Comparison of ENCODE assay signal across 8 mouse cellular contexts in the genomic region with DNA sequence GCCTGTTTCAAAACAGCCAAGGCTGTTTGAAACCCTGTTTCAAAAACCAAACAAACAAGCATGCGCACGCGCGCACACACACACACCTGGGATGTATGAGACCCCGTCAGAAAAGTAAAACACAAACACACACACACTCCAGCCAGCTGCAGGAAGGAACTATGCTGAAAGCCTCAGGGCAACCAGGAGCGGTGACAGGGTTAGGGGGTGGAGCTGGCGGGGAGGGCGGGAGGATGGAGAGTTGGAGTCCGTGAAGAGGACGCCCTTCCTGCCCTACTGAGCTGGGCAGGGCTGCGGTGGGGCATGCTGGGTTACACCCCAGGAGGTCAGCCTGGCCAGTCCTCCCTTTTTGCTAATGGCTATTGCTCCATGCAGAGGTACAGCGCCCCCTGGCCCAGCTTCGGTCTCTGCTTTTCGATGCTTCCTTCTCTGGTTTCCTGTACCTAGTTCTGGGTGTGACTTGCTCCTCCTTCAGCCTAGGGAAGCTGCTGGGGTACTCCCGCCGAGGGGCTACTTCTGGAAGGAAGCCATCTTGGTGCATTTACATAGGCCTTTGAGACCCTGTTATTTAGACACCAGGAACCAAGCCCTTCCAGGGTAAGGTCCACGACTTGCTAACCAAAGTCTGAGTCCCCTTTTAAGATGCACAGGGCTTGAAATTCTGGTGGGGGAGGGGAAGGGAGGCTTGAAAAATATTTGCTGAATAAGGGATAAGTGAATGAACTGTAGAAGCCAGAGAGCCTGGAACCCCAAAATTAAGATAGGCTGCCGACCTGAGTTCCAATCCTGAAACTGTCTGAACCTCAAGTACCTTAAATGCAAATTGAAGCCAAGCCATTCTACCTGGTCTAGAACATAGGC. TPM values are rescaled to one million over a fixed set of nuclear protein-coding genes. Genes with fewer than 3 reads are reported as not detected.
A peak's percentile ranks its signal among the peaks of the same experiment; 100 is the strongest.
DNase-seq lines count a peak whose midpoint lies in the region; ATAC-seq and TF ChIP-seq lines count a peak whose summit lies in the region.

No protein-coding gene starts in this region.

- TF ChIP-seq CTCF in heart, postnatal 0 days (IDR thresholded peaks at IDR 0.05; ENCODE audit: low read depth): peak; percentile 60
- peak; percentile 39; the same call in 1 of the 2 replicates for TF ChIP-seq CTCF in testis, adult 2 months (IDR thresholded peaks at IDR 0.05; ENCODE audit: control insufficient read depth, insufficient read depth, insufficient replicate concordance, low read depth, low read length)

- peak; percentile 73; the same call in 1 of the 2 replicates for TF ChIP-seq EP300 in heart, postnatal 0 days (IDR thresholded peaks at IDR 0.05; ENCODE audit: low read depth)

- peak overlapping the region; percentile 25 for H3K4me3 ChIP-seq in forebrain, embryonic 12.5 days (replicated peaks)
- peak overlapping the region; percentile 36 for H3K4me3 ChIP-seq in heart, postnatal 0 days (ENCODE audit: low read depth, low read length)
- peak overlapping the region; percentile 43 for H3K4me3 ChIP-seq in liver, embryonic 16.5 days (ENCODE audit: low read depth, low read length)
- peak overlapping the region; percentile 22 for H3K4me3 ChIP-seq in neural tube, embryonic 12.5 days
- no peak overlapping the region for H3K4me3 ChIP-seq in testis, adult 2 months (ENCODE audit: control insufficient read depth, low read depth, low read length)

- peaks cover 8% of the 10 kb centered on the region for H3K4me1 ChIP-seq in forebrain, embryonic 12.5 days
- no peaks in the 10 kb centered on the region for H3K4me1 ChIP-seq in heart, postnatal 0 days (ENCODE audit: control insufficient read depth, insufficient read depth)
- H3K4me1 ChIP-seq in liver, embryonic 16.5 days (ENCODE audit: control insufficient read depth, low read depth, low read length): peaks cover 21% of the 10 kb centered on the region
- H3K4me1 ChIP-seq in neural tube, embryonic 12.5 days: peaks cover 9% of the 10 kb centered on the region
- H3K4me1 ChIP-seq in testis, adult 2 months (ENCODE audit: control insufficient read depth, insufficient read depth, low read length): peaks cover 7% of the 10 kb centered on the region

- no peak overlapping the region for H3K9ac ChIP-seq in forebrain, embryonic 12.5 days
- peak overlapping the region; percentile 34; the same call in 1 of the 2 replicates for H3K9ac ChIP-seq in heart, postnatal 0 days (replicated peaks; ENCODE audit: low read depth, low read length)
- peak overlapping the region; percentile 40; the same call in 1 of the 2 replicates for H3K9ac ChIP-seq in liver, embryonic 16.5 days (ENCODE audit: low read depth, low read length)
- peak overlapping the region; percentile 38 for H3K9ac ChIP-seq in neural tube, embryonic 12.5 days

- H3K4me2 ChIP-seq in forebrain, embryonic 12.5 days: peak overlapping the region; percentile 53
- peak overlapping the region; percentile 58 for H3K4me2 ChIP-seq in heart, postnatal 0 days (ENCODE audit: low read depth, low read length)
- H3K4me2 ChIP-seq in liver, embryonic 16.5 days (ENCODE audit: low read depth, low read length): peak overlapping the region; percentile 63
- H3K4me2 ChIP-seq in neural tube, embryonic 12.5 days (replicated peaks): peak overlapping the region; percentile 62

- no peaks in the 10 kb centered on the region for H3K36me3 ChIP-seq in forebrain, embryonic 12.5 days (replicated peaks)
- no peaks in the 10 kb centered on the region for H3K36me3 ChIP-seq in heart, postnatal 0 days (replicated peaks; ENCODE audit: control insufficient read depth, insufficient read depth, low read length)
- no peaks in the 10 kb centered on the region for H3K36me3 ChIP-seq in liver, embryonic 16.5 days (ENCODE audit: control insufficient read depth, insufficient read depth)
- no peaks in the 10 kb centered on the region for H3K36me3 ChIP-seq in neural tube, embryonic 12.5 days
- no peaks in the 10 kb centered on the region for H3K36me3 ChIP-seq in testis, adult 2 months (ENCODE audit: control insufficient read depth, insufficient read depth, low read length)

- 0 out of 2 replicates have a peak, but pooled peaks have one; percentile 23 for ATAC-seq in forebrain, embryonic 12.5 days (ENCODE audit: low FRiP score)
- ATAC-seq in heart, postnatal 0 days (ENCODE audit: insufficient read depth, low read depth): peak; percentile 93
- ATAC-seq in liver, embryonic 16.5 days (ENCODE audit: low read depth): peak; percentile 97
- ATAC-seq in neural tube, embryonic 12.5 days (ENCODE audit: low FRiP score, low read depth): no peak

- no peaks in the 10 kb centered on the region for H3K9me3 ChIP-seq in forebrain, embryonic 12.5 days
- no peaks in the 10 kb centered on the region for H3K9me3 ChIP-seq in heart, postnatal 0 days (replicated peaks; ENCODE audit: control insufficient read depth, low read length)
- H3K9me3 ChIP-seq in liver, embryonic 16.5 days (replicated peaks; ENCODE audit: control insufficient read depth, low read length): no peaks in the 10 kb centered on the region
- H3K9me3 ChIP-seq in neural tube, embryonic 12.5 days: no peaks in the 10 kb centered on the region

- no peak overlapping the region for H3K27ac ChIP-seq in forebrain, embryonic 12.5 days
- peak overlapping the region; percentile 43; the same call in 1 of the 2 replicates for H3K27ac ChIP-seq in heart, postnatal 0 days (ENCODE audit: low read depth)
- peak overlapping the region; percentile 47 for H3K27ac ChIP-seq in liver, embryonic 16.5 days (ENCODE audit: low read length)
- H3K27ac ChIP-seq in neural tube, embryonic 12.5 days: no peak overlapping the region
- H3K27ac ChIP-seq in testis, adult 2 months (ENCODE audit: control insufficient read depth, insufficient read depth, low read depth, low read length): no peak overlapping the region

- DNase-seq in CD8-positive naive resting alpha-beta T cell, adult 2 months (ENCODE audit: low read depth in 2 of 2, low spot score in 2 of 2): peak; percentile 59 to 75
- DNase-seq in c-Kit-positive CD71-positive TER-119-positive erythroid progenitor cells, embryonic 14.5 days (ENCODE audit: low spot score): peak; percentile 51
- peak; percentile 85 for DNase-seq in heart, postnatal 0 days (ENCODE audit: low spot score)
- DNase-seq in kidney, postnatal 36 days: peak; percentile 96 to 98

- no peak for TF ChIP-seq POLR2A in testis, adult 2 months (IDR thresholded peaks at IDR 0.05; ENCODE audit: control insufficient read depth, low read depth, low read length)

- H3K27me3 ChIP-seq in forebrain, embryonic 12.5 days: no peaks in the 10 kb centered on the region
- H3K27me3 ChIP-seq in heart, postnatal 0 days (ENCODE audit: control insufficient read depth, insufficient read depth, low read length): no peaks in the 10 kb centered on the region
- H3K27me3 ChIP-seq in liver, embryonic 16.5 days (ENCODE audit: control insufficient read depth, insufficient read depth, low read depth, low read length): no peaks in the 10 kb centered on the region
- no peaks in the 10 kb centered on the region for H3K27me3 ChIP-seq in neural tube, embryonic 12.5 days (replicated peaks)
- no peaks in the 10 kb centered on the region for H3K27me3 ChIP-seq in testis, adult 2 months (ENCODE audit: control insufficient read depth, insufficient read depth, low read length)

- 14% methylated on average over 18 of the region's 18 CpGs for WGBS in forebrain, embryonic 12.5 days
- WGBS in heart, postnatal 0 days: 8% methylated on average over 18 of the region's 18 CpGs
- 5% methylated on average over 18 of the region's 18 CpGs for WGBS in liver, embryonic 16.5 days (ENCODE audit: insufficient replicate concordance)
- WGBS in neural tube, embryonic 12.5 days: 12% methylated on average over 18 of the region's 18 CpGs

RNA-seq across cellular contexts. Expression of gene Rbx1, which starts 48.2 kb away (rescaled TPM):
- 559 and 579 TPM in 2 replicates for polyA plus RNA-seq in forebrain, embryonic 12.5 days (2016; fragmentation: Nextera tagmentation; extraction: Ambion mirVana)
- 59.6 and 131 TPM in 2 replicates for total RNA-seq in heart, postnatal 0 days (2014; rRNA removed; ENCODE audit: low replicate concordance)
- 445 and 462 TPM in 2 replicates for polyA plus RNA-seq in heart, postnatal 0 days (2015; fragmentation: Nextera tagmentation; extraction: Ambion mirVana)
- 189 and 239 TPM in 2 replicates for polyA plus RNA-seq in liver, embryonic 16.5 days (2015; fragmentation: Nextera tagmentation; extraction: Ambion mirVana)
- 477 and 510 TPM in 2 replicates for polyA plus RNA-seq in neural tube, embryonic 12.5 days (2016; fragmentation: Nextera tagmentation; extraction: Ambion mirVana)
- polyA plus RNA-seq in testis, adult 2 months (2012; rRNA removed): 51.1 and 55.3 TPM in 2 replicates

Comparison
In these comparisons a context has a peak if more than half of its experiments do, and no peak if none do; other contexts are left out.
1. H3K27ac ChIP-seq: peak in heart, postnatal 0 days (single experiment) and liver, embryonic 16.5 days (single experiment); none in forebrain, embryonic 12.5 days (single experiment), neural tube, embryonic 12.5 days (single experiment) and testis, adult 2 months (single experiment).
2. Peak in every context shown above with its lines, with median percentiles within 50 percentile points of each other: DNase-seq and H3K4me2 ChIP-seq.